Mouse (Mus musculus): ENCODE results near the gene Gba. TPM values are rescaled to one million over a fixed set of nuclear protein-coding genes. Genes with fewer than 3 reads are reported as not detected.

Gba gene
- 72.7 TPM for polyA plus RNA-seq (2017; shearing (Covaris generic))

DNA sequence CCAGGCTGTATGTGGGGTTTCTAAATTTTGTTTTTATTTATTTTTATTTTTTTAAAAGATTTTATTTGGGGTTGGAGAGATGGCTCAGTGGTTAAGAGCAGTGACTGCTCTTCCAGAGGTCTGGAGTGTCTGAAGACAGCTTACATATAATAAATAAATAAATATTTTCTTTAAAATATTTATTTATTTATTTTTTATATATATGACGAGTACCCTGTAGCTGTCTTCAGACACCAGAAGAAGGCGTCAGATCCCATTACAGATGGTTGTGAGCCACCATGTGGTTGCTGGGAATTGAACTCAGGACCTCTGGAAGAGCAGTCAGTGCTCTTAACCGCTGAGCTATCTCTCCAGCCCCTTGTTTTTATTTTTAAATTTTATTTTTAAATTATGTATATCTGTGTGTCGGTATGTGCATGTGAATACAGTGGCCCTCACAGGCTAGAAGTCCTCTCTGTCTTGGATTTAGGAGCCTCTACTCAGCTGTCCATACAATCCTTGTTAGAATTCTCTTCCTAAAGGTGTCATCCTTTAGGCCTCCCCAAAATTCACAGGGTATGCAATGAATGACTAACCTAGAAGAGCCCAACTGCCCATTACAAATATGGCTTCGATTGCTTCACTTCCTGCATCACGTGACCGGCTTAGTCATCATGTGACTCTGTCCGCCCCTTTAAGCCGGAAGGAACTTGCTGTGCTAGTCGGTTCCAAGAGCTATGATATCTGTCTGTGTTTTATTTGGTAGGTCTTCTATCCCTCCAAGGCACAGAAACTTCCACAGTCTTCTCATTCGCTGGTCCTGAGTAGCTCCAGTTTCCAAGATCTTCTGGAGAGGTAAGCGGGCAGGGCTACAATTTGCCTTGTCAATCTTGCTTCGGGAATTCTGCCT lies at the start of gene Gba:
Gene Gba (plus strand): TSS at position 676 of the 889 bp plus-strand sequence.

DNA sequence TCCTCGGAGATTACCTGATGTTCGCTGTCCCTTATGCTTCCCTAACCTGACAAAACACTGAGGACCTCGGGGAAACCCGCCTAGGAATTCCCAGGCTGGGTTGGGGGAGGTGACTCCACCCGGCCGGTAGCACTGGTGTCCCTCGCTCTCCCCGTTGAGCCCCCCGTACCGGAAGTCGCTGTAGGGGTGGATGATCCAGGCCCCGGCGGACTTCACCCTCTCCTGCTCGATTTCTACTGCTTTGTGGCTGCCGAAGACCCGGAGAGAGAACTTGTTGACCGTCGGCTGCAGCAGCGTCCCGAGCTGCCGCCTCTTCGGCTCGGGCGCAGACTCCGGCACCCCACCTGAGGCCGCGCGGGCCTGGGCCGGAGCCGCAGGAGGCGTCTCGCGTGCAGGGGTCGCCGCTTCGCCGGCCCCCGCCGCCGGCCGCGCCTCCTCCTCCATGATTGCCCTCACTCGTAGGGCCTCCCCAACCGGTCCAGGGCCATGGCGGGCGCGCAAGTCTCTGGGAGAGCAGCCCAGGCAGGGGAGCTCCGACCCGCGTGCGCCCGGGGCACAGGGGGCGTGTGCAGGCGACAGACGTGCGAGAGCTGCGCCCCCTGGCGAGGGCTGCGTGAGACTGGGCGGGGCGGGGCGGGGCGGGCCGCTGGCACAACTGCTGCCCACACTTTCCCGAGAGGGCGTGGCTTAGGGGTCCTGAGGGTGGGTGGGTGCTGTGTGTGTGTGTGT lies 42.9 kb upstream of the Gba start, which contains the start of gene Hcn3:
Gene Hcn3 (minus strand): TSS at position 581 of the 729 bp plus-strand sequence.

DNA sequence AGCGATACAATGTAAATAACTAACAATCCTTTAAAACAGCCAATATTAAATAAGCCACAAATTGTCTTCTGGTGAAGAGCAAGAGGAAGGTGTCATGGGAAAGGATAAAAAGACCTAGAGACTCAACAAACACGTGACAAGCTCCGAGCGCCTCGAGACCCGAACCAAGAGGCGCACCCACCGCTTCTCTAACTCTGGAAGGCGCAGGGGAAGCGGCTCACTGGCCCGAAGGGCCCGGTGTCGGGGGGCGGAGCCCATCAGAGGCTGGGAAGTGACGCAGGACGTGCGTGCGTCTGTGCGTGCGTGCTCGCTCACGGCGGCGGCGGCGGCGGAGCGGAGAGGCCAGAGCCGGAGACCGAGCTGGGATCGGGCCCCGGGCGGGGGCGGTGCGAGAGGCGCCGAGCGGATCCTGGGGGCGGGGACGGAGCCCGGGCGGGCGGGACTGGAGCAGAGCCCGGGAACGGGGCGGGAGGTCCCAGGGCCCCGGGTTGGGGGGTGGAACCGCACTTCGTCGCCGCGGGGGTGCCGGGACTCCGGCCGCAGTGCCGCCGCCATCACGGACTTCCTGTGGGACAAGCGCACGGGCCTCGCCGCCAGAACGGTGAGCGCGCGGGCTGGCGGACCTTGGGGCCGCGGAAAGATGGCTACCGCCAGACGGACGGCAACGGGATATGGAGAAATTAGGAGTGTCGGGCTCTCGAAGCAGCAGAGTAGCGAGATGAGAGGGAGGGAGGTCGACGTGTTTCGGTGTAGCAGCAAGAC lies 38.0 kb upstream of the Gba start, which contains the start of gene Clk2:
Gene Clk2 (plus strand): TSS at position 290 of the 762 bp plus-strand sequence.

DNA sequence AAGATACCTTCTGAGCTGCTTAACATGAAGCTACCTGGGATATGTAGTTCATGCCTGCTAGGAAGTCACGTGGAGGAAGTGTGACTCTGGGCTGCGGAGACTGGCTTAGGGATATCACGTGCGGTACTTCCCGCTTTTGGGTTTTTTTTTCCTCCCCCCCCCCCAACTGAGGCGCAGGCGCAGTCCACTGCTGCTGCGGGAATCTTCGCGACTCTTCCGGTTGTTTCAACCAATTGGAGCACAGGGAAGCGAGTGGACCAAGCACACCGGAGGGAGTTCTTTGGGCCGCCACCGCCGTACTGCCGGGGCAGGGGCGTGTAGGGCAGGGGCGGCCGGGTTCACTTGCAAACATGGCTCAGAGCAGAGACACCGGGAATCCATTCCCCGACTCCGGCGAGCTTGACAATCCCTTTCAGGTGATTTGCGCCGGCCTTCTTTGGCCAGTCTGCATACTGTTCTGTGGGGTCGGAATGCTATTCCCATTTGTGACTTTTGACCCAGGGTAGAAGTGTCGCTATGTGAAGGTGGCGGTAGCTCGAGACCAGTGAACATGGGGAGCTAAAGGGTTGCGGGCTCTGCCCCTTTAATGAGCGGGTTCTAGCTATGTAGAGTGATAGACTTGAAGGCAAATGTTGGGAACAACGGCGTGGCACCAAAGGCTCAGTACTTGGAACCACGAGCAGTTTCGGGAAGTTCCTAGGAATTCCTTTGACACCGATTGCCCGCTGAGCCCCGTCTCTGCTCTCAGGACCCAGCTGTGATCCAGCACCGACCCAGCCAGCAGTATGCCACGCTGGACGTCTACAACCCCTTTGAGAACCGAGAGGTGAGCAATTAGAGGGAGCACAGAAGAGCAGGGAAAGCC lies 25.3 kb upstream of the Gba start, which contains the start of gene Scamp3:
Gene Scamp3 (plus strand): TSS at position 232 of the 865 bp plus-strand sequence.

DNA sequence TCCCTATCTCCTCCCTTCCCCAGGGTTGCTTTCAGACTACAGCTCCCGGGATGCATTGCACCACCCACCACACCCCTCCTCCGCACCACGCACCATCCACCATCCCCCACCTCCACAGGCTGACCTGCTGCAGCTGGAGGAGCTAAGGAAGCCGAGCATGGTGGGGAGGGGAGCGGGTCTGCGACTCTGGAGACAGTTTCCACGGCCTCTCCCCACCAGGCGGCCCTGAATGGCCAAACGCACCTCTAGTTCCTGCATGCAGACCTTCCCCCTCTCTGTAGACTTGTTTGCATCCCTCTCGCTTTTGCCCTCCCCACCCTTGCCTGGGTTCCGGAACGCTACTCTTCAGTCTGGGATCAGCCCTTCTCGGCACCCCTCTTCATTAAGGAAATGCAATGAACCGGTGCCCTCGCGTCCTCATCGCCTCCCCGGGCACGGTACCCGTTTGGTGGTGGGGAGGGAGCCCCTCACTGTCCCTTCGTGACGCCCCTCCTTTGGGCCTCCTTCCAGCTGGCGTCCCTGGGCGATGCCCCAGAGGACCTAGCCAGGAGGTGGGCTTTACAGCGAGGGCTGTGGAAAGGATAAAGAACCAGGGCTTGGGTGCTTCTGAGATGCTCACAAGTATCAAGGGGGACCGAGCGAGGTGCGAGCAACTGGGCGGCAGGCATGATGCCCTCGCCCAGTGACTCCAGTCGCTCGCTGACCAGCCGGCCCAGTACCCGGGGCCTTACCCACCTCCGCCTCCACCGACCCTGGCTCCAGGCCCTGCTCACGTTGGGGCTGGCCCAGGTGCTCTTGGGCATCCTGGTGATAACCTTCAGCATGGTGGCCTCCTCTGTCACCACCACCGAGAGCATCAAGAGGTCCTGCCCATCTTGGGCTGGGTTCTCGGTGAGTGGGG lies 19.4 kb upstream of the Gba start, which contains the start of gene Fam189b:
Gene Fam189b (plus strand): TSS at position 86 of the 901 bp plus-strand sequence.

GRCm38 (mm10) chr3:89214681-89215411 lies 12.1 kb downstream of the Gba start, which contains the start of gene Thbs3:
TSS of gene Thbs3 (plus strand) at chr3:89215180.

GRCm38 (mm10) chr3:89226900-89227299 lies 24.2 kb downstream of the Gba start, which contains the start of gene Mtx1:
TSS of gene Mtx1 (minus strand) at chr3:89227088.

GRCm38 (mm10) chr3:89228836-89229235 lies 26.1 kb downstream of the Gba start, which contains the start of gene Muc1:
TSS of gene Muc1 (plus strand) at chr3:89229057.

DNA sequence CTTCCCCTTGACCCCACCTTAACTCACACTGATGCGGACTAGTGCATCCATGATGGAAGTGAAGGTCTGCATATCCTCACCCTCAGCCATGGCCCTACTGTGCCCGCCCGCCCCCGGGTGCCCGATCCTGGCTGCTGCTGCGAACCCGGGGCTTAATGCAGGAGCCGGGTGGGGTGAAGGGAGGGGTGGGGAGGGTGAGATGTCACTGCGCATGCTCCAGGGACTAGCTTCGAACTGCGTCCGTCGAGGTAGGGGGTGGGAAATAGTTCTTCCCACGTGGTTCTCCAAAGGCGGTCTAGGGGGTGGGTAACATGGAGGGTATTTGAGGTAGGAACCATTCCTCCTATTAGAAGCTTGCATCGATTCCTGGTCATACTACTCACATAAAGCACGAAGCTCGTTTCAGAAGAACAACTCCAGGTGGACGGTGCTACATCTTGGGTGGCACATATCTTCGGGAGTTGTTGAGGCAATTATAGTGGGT lies 43.0 kb downstream of the Gba start, which contains the start of gene Krtcap2:
Gene Krtcap2 (plus strand): TSS at position 279 of the 484 bp plus-strand sequence.

DNA sequence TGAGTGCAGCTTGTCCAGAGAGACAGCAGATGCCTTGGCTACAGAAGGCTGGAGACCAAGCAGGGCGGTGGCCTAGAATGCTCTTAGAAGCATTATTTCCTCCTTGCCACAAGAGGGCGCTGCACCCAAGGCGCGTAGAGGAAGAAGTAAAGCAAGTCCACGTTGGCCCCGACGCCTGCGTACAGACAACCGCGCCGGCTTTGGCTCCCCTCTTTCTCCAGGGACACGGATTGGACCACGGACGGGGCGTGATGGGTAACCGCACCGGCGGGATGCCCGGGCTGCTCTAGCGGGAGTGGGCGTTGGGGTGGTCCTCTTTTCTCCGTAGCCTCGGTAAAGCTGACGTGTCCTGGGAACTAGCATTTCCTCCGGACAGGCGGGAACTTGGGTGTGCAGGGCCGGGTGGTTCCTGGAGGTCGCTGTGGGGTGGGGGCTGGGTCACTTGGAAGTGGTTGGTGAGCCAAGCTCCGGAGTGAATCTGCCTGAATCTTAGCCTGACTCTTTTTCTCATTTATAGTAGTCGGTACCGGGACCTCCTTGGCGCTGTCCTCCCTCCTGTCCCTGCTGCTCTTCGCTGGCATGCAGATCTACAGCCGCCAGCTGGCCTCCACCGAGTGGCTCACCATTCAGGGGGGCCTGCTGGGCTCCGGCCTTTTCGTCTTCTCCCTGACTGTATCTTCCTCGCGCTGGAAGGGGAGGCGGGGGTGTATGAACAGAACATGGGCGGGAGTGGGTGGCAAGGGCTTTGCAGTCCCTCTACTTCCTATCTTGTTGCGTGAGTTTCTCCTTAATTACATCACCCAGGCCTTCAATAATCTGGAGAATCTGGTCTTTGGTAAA lies 43.8 kb downstream of the Gba start, which contains the start of gene Trim46:
Gene Trim46 (minus strand): TSS at position 49 of the 840 bp plus-strand sequence.

Other genes starting within 250 kb of the Gba start
- 55.7 TPM for gene Rusc1, start 109.6 kb upstream of the Gba start, polyA plus RNA-seq (2017; shearing (Covaris generic))
- gene Gm43738, start 101.8 kb upstream of the Gba start, polyA plus RNA-seq (2017; shearing (Covaris generic)): not detected
- 69.4 TPM for gene Fdps, start 101.0 kb upstream of the Gba start, polyA plus RNA-seq (2017; shearing (Covaris generic))
- not detected for gene Pklr, start 66.8 kb upstream of the Gba start, polyA plus RNA-seq (2017; shearing (Covaris generic))
- 2.3 TPM for gene Hcn3, start 42.7 kb upstream of the Gba start, polyA plus RNA-seq (2017; shearing (Covaris generic))
- gene Clk2, start 38.1 kb upstream of the Gba start, polyA plus RNA-seq (2017; shearing (Covaris generic)): 106 TPM
- gene Scamp3, start 25.5 kb upstream of the Gba start, polyA plus RNA-seq (2017; shearing (Covaris generic)): 217 TPM
- gene Fam189b, start 19.8 kb upstream of the Gba start, polyA plus RNA-seq (2017; shearing (Covaris generic)): 143 TPM
- 1.5 TPM for gene Thbs3, start 12.3 kb downstream of the Gba start, polyA plus RNA-seq (2017; shearing (Covaris generic))
- 102 TPM for gene Mtx1, start 24.2 kb downstream of the Gba start, polyA plus RNA-seq (2017; shearing (Covaris generic))
- not detected for gene Muc1, start 26.1 kb downstream of the Gba start, polyA plus RNA-seq (2017; shearing (Covaris generic))
- 161 TPM for gene Krtcap2, start 43.0 kb downstream of the Gba start, polyA plus RNA-seq (2017; shearing (Covaris generic))
- 1.1 TPM for gene Trim46, start 43.4 kb downstream of the Gba start, polyA plus RNA-seq (2017; shearing (Covaris generic))
- 74.9 TPM for gene Dpm3, start 56.4 kb downstream of the Gba start, polyA plus RNA-seq (2017; shearing (Covaris generic))
- 189 TPM for gene Slc50a1, start 67.6 kb downstream of the Gba start, polyA plus RNA-seq (2017; shearing (Covaris generic))
- not detected for gene Efna1, start 78.2 kb downstream of the Gba start, polyA plus RNA-seq (2017; shearing (Covaris generic))
- gene Efna3, start 120.0 kb downstream of the Gba start, polyA plus RNA-seq (2017; shearing (Covaris generic)): not detected
- 0.21 TPM for gene Efna4, start 135.1 kb downstream of the Gba start, polyA plus RNA-seq (2017; shearing (Covaris generic))
- gene Adam15, start 147.1 kb downstream of the Gba start, polyA plus RNA-seq (2017; shearing (Covaris generic)): 11.3 TPM
- gene Dcst2, start 159.0 kb downstream of the Gba start, polyA plus RNA-seq (2017; shearing (Covaris generic)): 0.20 TPM
- 0.25 TPM for gene Dcst1, start 162.3 kb downstream of the Gba start, polyA plus RNA-seq (2017; shearing (Covaris generic))
- 14.2 TPM for gene Zbtb7b, start 191.8 kb downstream of the Gba start, polyA plus RNA-seq (2017; shearing (Covaris generic))
- 0.31 TPM for gene Lenep, start 199.9 kb downstream of the Gba start, polyA plus RNA-seq (2017; shearing (Covaris generic))
- gene Flad1, start 208.9 kb downstream of the Gba start, polyA plus RNA-seq (2017; shearing (Covaris generic)): 25.3 TPM
- 10.2 TPM for gene Cks1b, start 215.5 kb downstream of the Gba start, polyA plus RNA-seq (2017; shearing (Covaris generic))
- 79.2 TPM for gene Shc1, start 215.5 kb downstream of the Gba start, polyA plus RNA-seq (2017; shearing (Covaris generic))
- gene Pygo2, start 227.3 kb downstream of the Gba start, polyA plus RNA-seq (2017; shearing (Covaris generic)): 47.2 TPM
- gene Pbxip1, start 233.8 kb downstream of the Gba start, polyA plus RNA-seq (2017; shearing (Covaris generic)): 82.6 TPM